Comparison of ENCODE assay signal across 8 mouse cellular contexts in genomic region chr10:37231936-37232556, GRCm38 (mm10).
A peak's percentile ranks its signal among the peaks of the same experiment; 100 is the strongest.
DNase-seq lines count a peak whose midpoint lies in the region; ATAC-seq and TF ChIP-seq lines count a peak whose summit lies in the region.

No protein-coding gene starts in this region.

- H3K36me3 ChIP-seq in midbrain, embryonic 15.5 days (replicated peaks): no peaks in the 10 kb centered on the region
- no peaks in the 10 kb centered on the region for H3K36me3 ChIP-seq in testis, adult 2 months (ENCODE audit: control insufficient read depth, insufficient read depth, low read length)

- no peak overlapping the region for H3K9ac ChIP-seq in midbrain, embryonic 15.5 days

- TF ChIP-seq CTCF in embryonic fibroblast, embryonic 13.5 days (IDR thresholded peaks at IDR 0.05; ENCODE audit: borderline replicate concordance, insufficient read depth, low read length): no peak
- TF ChIP-seq CTCF in testis, adult 2 months (IDR thresholded peaks at IDR 0.05; ENCODE audit: control insufficient read depth, insufficient read depth, insufficient replicate concordance, low read depth, low read length): no peak

- H3K4me2 ChIP-seq in midbrain, embryonic 15.5 days: peak overlapping the region; percentile 40

- peak overlapping the region; percentile 22; the same call in 1 of the 2 replicates for H3K27ac ChIP-seq in embryonic fibroblast, embryonic 13.5 days (ENCODE audit: insufficient read depth, low read length)
- no peak overlapping the region for H3K27ac ChIP-seq in midbrain, embryonic 15.5 days
- peak overlapping the region; percentile 57; the same call in 1 of the 2 replicates for H3K27ac ChIP-seq in testis, adult 2 months (ENCODE audit: control insufficient read depth, insufficient read depth, low read depth, low read length)

- ATAC-seq in hematopoietic stem cell, adult 5-6 weeks (replicated peaks in 1 of 2; ENCODE audit: insufficient read depth in 1 of 2, low FRiP score in 2 of 2, low TSS enrichment in 1 of 2, low read depth in 1 of 2, poor library complexity in 2 of 2, severe bottlenecking in 2 of 2): peak; percentile 74 to 81
- peak; percentile 85 for ATAC-seq in midbrain, embryonic 15.5 days (replicated peaks)

- no peaks in the 10 kb centered on the region for H3K27me3 ChIP-seq in midbrain, embryonic 15.5 days (replicated peaks)
- no peaks in the 10 kb centered on the region for H3K27me3 ChIP-seq in testis, adult 2 months (ENCODE audit: control insufficient read depth, insufficient read depth, low read length)

- DNase-seq in right cerebral cortex, postnatal 10 days (ENCODE audit: low spot score in 2 of 2): peak; percentile 46 to 49
- no peak for DNase-seq in right cerebral cortex, adult 18-20 months
- peak; percentile 91 for DNase-seq in liver
- no peak for DNase-seq in frontal cortex, postnatal 25 days (ENCODE audit: low spot score in 2 of 2)

- TF ChIP-seq POLR2A in embryonic fibroblast, embryonic 13.5 days (IDR thresholded peaks at IDR 0.05; ENCODE audit: low read depth, low read length): no peak
- TF ChIP-seq POLR2A in testis, adult 2 months (IDR thresholded peaks at IDR 0.05; ENCODE audit: control insufficient read depth, low read depth, low read length): no peak

- no peaks in the 10 kb centered on the region for H3K9me3 ChIP-seq in midbrain, embryonic 15.5 days

- H3K4me1 ChIP-seq in embryonic fibroblast, embryonic 13.5 days (ENCODE audit: control insufficient read depth, insufficient read depth, low read length): peaks cover 17% of the 10 kb centered on the region
- H3K4me1 ChIP-seq in midbrain, embryonic 15.5 days: peaks cover 7% of the 10 kb centered on the region
- H3K4me1 ChIP-seq in testis, adult 2 months (ENCODE audit: control insufficient read depth, insufficient read depth, low read length): peaks cover 2% of the 10 kb centered on the region; the same call in 1 of the 2 replicates

- WGBS in midbrain, embryonic 15.5 days: 10% methylated on average over 10 of the region's 12 CpGs

- H3K4me3 ChIP-seq in embryonic fibroblast, embryonic 13.5 days (ENCODE audit: insufficient read depth, low read length): no peak overlapping the region
- peak overlapping the region; percentile 19 for H3K4me3 ChIP-seq in midbrain, embryonic 15.5 days
- no peak overlapping the region; the same call in 1 of the 2 replicates for H3K4me3 ChIP-seq in testis, adult 2 months (ENCODE audit: control insufficient read depth, low read depth, low read length)

Comparison
In these comparisons a context has a peak if more than half of its experiments do, and no peak if none do; other contexts are left out.
1. DNase-seq: peak in right cerebral cortex, postnatal 10 days (2 of 2) and liver (single experiment); none in right cerebral cortex, adult 18-20 months (single experiment) and frontal cortex, postnatal 25 days (0 of 2).